Mouse (Mus musculus) forebrain, embryonic 10.5 days (tissue): ENCODE measurements at regions not wholly inside any gene's neighbourhood (a gene's known extent, or its start where the extent isn't known, plus 50 kb on each side); places are given as distances from the start of the nearest gene placed in this dataset.

Experiments used
- DNase-seq: peaks from one replicate; pipeline ENCODE4 v3.0.0-alpha.2; 2017; ENCODE audit warnings: low spot score; ENCODE audit errors: extremely low spot score
- H3K27ac ChIP-seq: fragments of 300-500 bp; sonication (generic); 2 replicates; pipeline ENCODE4 v1.5.1; 2016; ENCODE audit warnings: mild to moderate bottlenecking
- H3K27me3 ChIP-seq: fragments of 300-500 bp; sonication (generic); 2 replicates; pipeline ENCODE4 v1.6.1; 2016; ENCODE audit warnings: mild to moderate bottlenecking; ENCODE audit not compliant: poor library complexity, severe bottlenecking
- H3K36me3 ChIP-seq: fragments of 300-500 bp; sonication (generic); replicated peaks from 2 replicates; pipeline ENCODE4 v1.6.1; 2016; ENCODE audit warnings: mild to moderate bottlenecking, moderate library complexity
- H3K4me1 ChIP-seq: fragments of 300-500 bp; sonication (generic); 2 replicates; pipeline ENCODE4 v1.6.1; 2016
- H3K4me3 ChIP-seq: fragments of 300-500 bp; sonication (generic); 2 replicates; pipeline ENCODE4 v1.5.1; 2016; ENCODE audit warnings: mild to moderate bottlenecking, moderate library complexity
- H3K9me3 ChIP-seq: fragments of 300-500 bp; sonication (generic); 2 replicates; pipeline ENCODE4 v1.6.1; 2016; ENCODE audit warnings: mild to moderate bottlenecking, moderate library complexity
- WGBS: fragments of 180-500 bp; shearing (Covaris S2); methylation state at CpG from one replicate; pipeline ENCODE4 v1.1.7; 2016; 5-methylcytosine and 5-hydroxymethylcytosine counted together

GRCm38 (mm10) chr17:84028157-84028970 is 159.4 kb downstream of the Zfp36l2 start:
- WGBS = 25% methylated on average over 27 of the region's 27 CpGs
- Histone ChIP-seq H3K4me3 (peak overlapping the region; percentile 33), H3K9me3 (0 out of 2 replicates have a peak, but pooled peaks cover 8% of the 10 kb centered on the region), H3K36me3 (no peaks in the 10 kb centered on the region), H3K4me1 (peaks cover 50% of the 10 kb centered on the region), H3K27ac (peak overlapping the region; percentile 84), H3K27me3 (peaks cover 49% of the 10 kb centered on the region)
- peak; percentile 89 for DNase-seq

DNA sequence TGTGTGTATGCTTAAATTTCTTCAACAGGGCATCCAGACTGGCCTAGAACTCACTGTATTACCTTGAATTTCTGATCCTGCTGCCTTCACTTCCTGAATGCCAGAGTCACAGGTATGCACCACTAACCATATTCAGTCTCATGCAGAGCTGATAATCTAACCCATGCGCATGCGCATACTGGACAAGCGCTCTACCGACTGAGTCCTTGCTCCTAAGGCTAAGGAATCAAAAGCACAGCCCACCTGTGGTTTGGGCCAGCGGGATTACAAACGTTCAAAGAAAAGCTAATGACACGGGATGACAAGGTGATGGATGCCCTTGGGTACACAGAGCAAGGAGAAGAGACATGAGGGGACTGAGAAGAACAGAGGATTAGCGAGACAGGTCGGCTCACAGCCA is 160.5 kb downstream of the Zfp36l2 start:
- H3K36me3 ChIP-seq = no peaks in the 10 kb centered on the region
- peaks cover 41% of the 10 kb centered on the region for H3K4me1 ChIP-seq
- WGBS = 79% methylated on average over 9 of the region's 9 CpGs
- DNase-seq = no peak
- H3K27ac ChIP-seq = no peak overlapping the region
- peaks cover 41% of the 10 kb centered on the region for H3K27me3 ChIP-seq
- no peak overlapping the region for H3K4me3 ChIP-seq
- 0 out of 2 replicates have a peak, but pooled peaks cover 8% of the 10 kb centered on the region for H3K9me3 ChIP-seq

- DNase-seq = no peak
- peak overlapping the region; percentile 72 for H3K27ac ChIP-seq
Measured at GRCm38 (mm10) chr17:84026110-84026509, 161.6 kb downstream of the Zfp36l2 start.

GRCm38 (mm10) chr17:84022358-84022757 is 165.4 kb downstream of the Zfp36l2 start:
- H3K27me3 ChIP-seq = peaks cover 19% of the 10 kb centered on the region
- no peaks in the 10 kb centered on the region for H3K36me3 ChIP-seq
- WGBS = 93% methylated on average over 7 of the region's 7 CpGs
- H3K9me3 ChIP-seq = 0 out of 2 replicates have a peak, but pooled peaks cover 6% of the 10 kb centered on the region
- no peak overlapping the region for H3K4me3 ChIP-seq
- DNase-seq = no peak
- H3K4me1 ChIP-seq = peaks cover 20% of the 10 kb centered on the region
- no peak overlapping the region for H3K27ac ChIP-seq

More at GRCm38 (mm10) chr17:84026110-84026509, 161.6 kb downstream of the Zfp36l2 start:
- WGBS = 14% methylated on average over 8 of the region's 9 CpGs
- peaks cover 39% of the 10 kb centered on the region for H3K27me3 ChIP-seq
- no peak overlapping the region for H3K4me3 ChIP-seq
- 0 out of 2 replicates have a peak, but pooled peaks cover 8% of the 10 kb centered on the region for H3K9me3 ChIP-seq
- H3K4me1 ChIP-seq = peaks cover 41% of the 10 kb centered on the region
- H3K36me3 ChIP-seq = no peaks in the 10 kb centered on the region

DNA sequence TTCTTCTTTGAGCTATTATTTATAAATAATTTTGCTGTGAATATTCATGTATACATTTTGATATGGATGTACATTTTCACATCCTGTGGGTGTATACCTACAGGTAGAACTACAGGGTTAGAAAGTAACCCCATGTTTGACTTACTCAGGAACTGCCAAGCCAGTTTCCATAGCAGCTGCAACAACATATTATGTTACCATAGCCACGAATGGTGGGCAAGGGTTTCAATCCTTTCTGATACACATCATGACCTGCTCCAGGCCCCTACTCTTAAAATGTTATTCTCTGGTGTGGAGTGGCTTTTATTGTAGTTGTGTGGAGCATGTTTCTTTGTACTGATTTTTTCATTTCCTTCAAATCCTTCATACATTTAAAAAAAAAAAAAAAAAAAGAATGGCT is 168.9 kb downstream of the Zfp36l2 start:
- Histone ChIP-seq H3K27me3 (no peaks in the 10 kb centered on the region), H3K27ac (no peak overlapping the region), H3K36me3 (no peaks in the 10 kb centered on the region), H3K4me1 (peaks cover 5% of the 10 kb centered on the region; the same call in 1 of the 2 replicates), H3K4me3 (no peak overlapping the region), H3K9me3 (peaks cover 8% of the 10 kb centered on the region; the same call in 1 of the 2 replicates)
- DNase-seq = no peak
- WGBS = 55% methylated on average over 1 of the region's 1 CpGs

GRCm38 (mm10) chr17:84017891-84018290 is 169.9 kb downstream of the Zfp36l2 start:
- H3K4me3 ChIP-seq = no peak overlapping the region
- no peaks in the 10 kb centered on the region for H3K36me3 ChIP-seq
- H3K27ac ChIP-seq = no peak overlapping the region
- DNase-seq = no peak
- no peaks in the 10 kb centered on the region for H3K27me3 ChIP-seq
- peaks cover 5% of the 10 kb centered on the region; the same call in 1 of the 2 replicates for H3K9me3 ChIP-seq
- H3K4me1 ChIP-seq = peaks cover 5% of the 10 kb centered on the region; the same call in 1 of the 2 replicates
- WGBS = 84% methylated on average over 4 of the region's 4 CpGs

GRCm38 (mm10) chr17:84014287-84015039 is 166.7 kb upstream of the Haao start:
- Histone ChIP-seq H3K27ac (no peak overlapping the region), H3K36me3 (no peaks in the 10 kb centered on the region), H3K9me3 (peaks cover 5% of the 10 kb centered on the region; the same call in 1 of the 2 replicates), H3K4me1 (peaks cover 19% of the 10 kb centered on the region), H3K4me3 (no peak overlapping the region), H3K27me3 (no peaks in the 10 kb centered on the region)
- 86% methylated on average over 12 of the region's 12 CpGs for WGBS
- no peak for DNase-seq

DNA sequence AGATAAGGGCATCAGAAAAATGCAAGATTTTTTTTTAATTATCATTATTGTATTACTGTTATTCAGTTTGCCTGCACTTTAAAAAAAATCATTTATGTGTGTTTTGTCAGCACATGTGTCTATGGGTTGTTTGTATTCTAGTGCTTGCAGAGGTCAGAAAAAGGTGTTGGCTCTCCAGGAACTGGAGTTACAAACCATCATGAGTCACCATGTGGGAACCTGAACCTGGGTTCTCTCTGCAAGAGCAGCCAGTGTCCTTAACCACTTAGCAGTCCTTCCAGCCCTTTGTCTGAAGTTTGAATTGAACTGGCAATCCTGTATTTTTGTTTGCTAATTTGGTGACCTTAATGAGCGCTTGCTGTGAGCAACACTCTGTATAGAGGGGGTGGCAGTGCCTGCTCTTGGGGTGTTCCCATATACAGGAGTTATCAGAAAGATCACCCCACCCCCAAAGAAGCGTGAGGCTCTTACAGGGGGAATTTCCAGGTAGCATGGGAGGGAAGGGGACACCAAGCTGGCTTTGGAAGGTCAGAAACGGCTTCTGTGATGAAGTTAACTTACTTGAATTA is 162.8 kb upstream of the Haao start:
- no peaks in the 10 kb centered on the region for H3K36me3 ChIP-seq
- DNase-seq = no peak
- peaks cover 5% of the 10 kb centered on the region; the same call in 1 of the 2 replicates for H3K27me3 ChIP-seq
- H3K4me3 ChIP-seq = no peak overlapping the region
- H3K4me1 ChIP-seq = peaks cover 38% of the 10 kb centered on the region
- H3K27ac ChIP-seq = peak overlapping the region; percentile 22
- H3K9me3 ChIP-seq = peaks cover 5% of the 10 kb centered on the region; the same call in 1 of the 2 replicates
- 70% methylated on average over 3 of the region's 3 CpGs for WGBS

DNA sequence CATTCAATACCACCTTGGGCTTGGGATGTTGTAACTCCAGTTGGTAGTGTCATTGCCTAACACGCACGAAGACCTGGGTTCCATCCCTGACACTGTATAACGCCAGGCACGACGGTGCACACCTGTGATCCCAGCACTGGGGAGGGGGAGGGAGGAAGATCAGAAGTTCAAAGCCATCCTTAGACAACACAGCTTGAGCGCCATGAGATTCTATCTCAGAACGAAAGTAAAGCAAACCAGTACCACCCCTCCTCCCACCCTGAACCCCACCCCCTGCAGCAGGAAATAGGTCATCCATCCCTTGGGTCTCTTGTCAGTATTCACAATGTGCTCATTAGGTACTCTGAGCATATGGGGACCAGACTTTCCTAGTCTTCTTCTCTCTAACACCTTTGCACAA is 162.2 kb upstream of the Haao start:
- Histone ChIP-seq H3K36me3 (no peaks in the 10 kb centered on the region), H3K4me1 (peaks cover 41% of the 10 kb centered on the region), H3K27ac (peak overlapping the region; percentile 79; the same call in 1 of the 2 replicates), H3K4me3 (no peak overlapping the region), H3K9me3 (peaks cover 5% of the 10 kb centered on the region; the same call in 1 of the 2 replicates), H3K27me3 (peaks cover 9% of the 10 kb centered on the region)
- WGBS = 89% methylated on average over 7 of the region's 7 CpGs
- no peak for DNase-seq

DNA sequence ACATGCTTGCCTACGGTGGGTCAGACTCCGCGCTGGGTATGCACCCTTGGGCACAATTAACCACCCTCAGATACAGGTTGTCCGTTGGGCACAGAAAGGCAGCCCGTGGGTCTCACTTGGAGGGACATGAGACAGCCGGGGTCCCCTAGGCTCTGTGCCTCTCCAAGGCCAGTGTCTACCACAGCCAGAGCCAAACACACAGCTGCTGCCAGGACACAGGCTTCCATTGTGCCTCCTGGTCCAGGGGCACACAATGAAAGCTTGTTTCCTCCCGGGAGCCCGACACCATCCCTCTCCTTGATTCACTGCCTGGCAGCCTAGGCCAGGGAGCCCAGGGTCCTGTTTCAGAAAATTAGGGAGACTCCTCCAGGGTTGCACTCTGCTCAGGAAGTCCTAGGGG is 161.4 kb upstream of the Haao start:
- peaks cover 49% of the 10 kb centered on the region for H3K4me1 ChIP-seq
- no peak overlapping the region for H3K4me3 ChIP-seq
- DNase-seq = no peak
- peaks cover 17% of the 10 kb centered on the region for H3K27me3 ChIP-seq
- no peaks in the 10 kb centered on the region for H3K36me3 ChIP-seq
- peaks cover 3% of the 10 kb centered on the region; the same call in 1 of the 2 replicates for H3K9me3 ChIP-seq
- peak overlapping the region; percentile 79 for H3K27ac ChIP-seq
- WGBS = 67% methylated on average over 8 of the region's 8 CpGs

DNA sequence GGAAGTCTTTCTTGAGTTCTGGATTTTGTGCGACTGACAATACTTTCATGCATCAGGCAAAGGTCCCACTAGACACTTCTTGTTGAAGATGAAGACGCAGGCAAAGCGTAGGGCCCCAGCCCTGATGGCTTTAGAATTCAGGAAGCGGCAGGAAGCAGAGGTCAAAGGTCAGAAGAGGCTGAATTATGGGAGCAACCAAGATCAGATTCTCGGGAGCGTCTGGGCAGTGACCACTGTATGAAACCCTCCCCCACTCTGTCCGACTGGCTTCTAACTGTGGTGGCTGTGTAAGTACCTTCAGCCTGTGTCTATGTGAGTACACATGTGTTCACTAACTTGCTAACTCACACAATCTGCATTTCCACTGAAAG is 160.9 kb upstream of the Haao start:
- Histone ChIP-seq H3K4me3 (no peak overlapping the region), H3K4me1 (peaks cover 54% of the 10 kb centered on the region), H3K27ac (peak overlapping the region; percentile 79), H3K27me3 (peaks cover 20% of the 10 kb centered on the region), H3K36me3 (no peaks in the 10 kb centered on the region), H3K9me3 (no peaks in the 10 kb centered on the region)
- DNase-seq = no peak
- 60% methylated on average over 7 of the region's 7 CpGs for WGBS

GRCm38 (mm10) chr17:84008035-84008681 is 160.4 kb upstream of the Haao start:
- peak overlapping the region; percentile 79; the same call in 1 of the 2 replicates for H3K27ac ChIP-seq
- H3K9me3 ChIP-seq = no peaks in the 10 kb centered on the region
- H3K4me1 ChIP-seq = peaks cover 56% of the 10 kb centered on the region
- H3K36me3 ChIP-seq = no peaks in the 10 kb centered on the region
- DNase-seq = no peak
- no peak overlapping the region for H3K4me3 ChIP-seq
- whole genome bisulfite sequencing = 84% methylated on average over 12 of the region's 12 CpGs
- peaks cover 23% of the 10 kb centered on the region for H3K27me3 ChIP-seq
